Mouse (Mus musculus): ENCODE measurements around the gene Rbck1. TPM values are rescaled to one million over a fixed set of nuclear protein-coding genes. Genes with fewer than 3 reads are reported as not detected.

The Rbck1 gene
- total RNA-seq, 1 experiment = 69.9 TPM

DNA sequence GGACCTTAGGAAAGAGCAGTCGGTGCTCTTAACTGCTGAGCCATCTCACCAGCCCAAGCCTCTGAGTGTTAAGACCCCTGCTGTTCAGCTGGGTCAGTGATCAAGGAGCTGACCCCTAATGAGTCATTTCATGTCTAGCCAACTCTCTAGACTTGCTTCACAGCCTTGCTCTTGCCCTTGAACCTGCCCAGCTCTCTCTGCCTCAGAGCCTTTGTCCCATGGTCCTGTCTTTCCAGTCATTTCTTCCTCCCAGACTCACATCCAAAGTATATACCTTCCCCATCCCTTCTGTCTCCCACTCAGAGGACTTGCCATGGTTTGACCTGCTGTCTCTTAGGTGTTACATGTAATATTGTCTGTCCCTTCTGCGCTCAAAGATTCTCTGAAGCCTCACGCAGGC, 24.8 kb upstream of the Rbck1 start:
- in situ Hi-C loops (cut with MboI; ENCODE audit: low sequenced_read_pairs in 2 of 2, unreplicated experiment in 2 of 2) = no loop called here
- no peak overlapping the region for H3K4me3 ChIP-seq (ENCODE audit: insufficient read depth in 1 of 2, low read depth in 1 of 2, low read length in 2 of 2, poor library complexity in 1 of 2, severe bottlenecking in 1 of 2)
- TF ChIP-seq HCFC1 (IDR thresholded peaks at IDR 0.05; ENCODE audit: borderline replicate concordance, insufficient read depth, low read length) = no peak
- no peak for TF ChIP-seq ZC3H11A (IDR thresholded peaks at IDR 0.05; ENCODE audit: borderline replicate concordance, low read depth, low read length)
- TF ChIP-seq ZNF384 (IDR thresholded peaks at IDR 0.05; ENCODE audit: low read depth, low read length) = no peak
- no peak for TF ChIP-seq MAFK (IDR thresholded peaks at IDR 0.05; ENCODE audit: insufficient read depth, low read depth, low read length)

DNA sequence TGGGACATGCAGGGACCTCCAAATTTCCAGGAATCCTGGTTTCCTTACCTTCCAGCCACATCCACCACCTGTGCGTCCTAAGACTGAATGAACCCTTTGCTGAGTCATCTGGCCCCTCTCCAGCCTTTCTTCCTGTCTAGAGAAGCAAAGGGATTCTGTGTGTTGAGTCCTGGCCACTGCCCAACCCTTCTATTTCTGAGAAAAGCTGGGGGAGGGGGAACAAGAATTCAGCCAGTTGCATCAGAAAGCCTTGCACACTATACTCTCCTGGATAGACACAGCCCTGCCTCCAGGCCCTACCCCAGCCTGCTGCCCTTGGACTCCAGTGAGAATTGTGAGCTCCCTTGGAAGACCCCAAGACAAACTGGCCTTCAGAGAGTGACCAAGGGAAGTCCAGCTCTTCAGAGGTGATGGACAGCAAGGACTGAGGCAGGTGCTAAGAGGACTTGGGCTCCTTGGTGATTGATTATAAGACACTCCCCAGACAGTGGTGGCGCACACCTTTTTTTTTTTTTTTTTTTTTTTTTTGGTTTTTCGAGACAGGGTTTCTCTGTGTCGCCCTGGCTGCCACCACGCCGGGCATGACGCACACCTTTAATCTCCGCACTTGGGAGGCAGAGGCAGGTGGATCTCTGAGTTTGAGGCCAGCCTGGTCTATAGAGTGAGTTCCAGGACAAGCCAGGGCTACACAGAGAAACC, 17.5 kb upstream of the Rbck1 start:
- Histone ChIP-seq H3K36me3 (ENCODE audit: control insufficient read depth, insufficient read depth, low read length, poor library complexity, severe bottlenecking) (no peaks in the 10 kb centered on the region), H3K9me3 (ENCODE audit: control insufficient read depth, insufficient read depth, low read depth, low read length) (no peaks in the 10 kb centered on the region), H3K4me3 (ENCODE audit: insufficient read depth in 1 of 2, low read depth in 1 of 2, low read length in 2 of 2, poor library complexity in 1 of 2, severe bottlenecking in 1 of 2) (peak overlapping the region; percentile 27 to 54), H3K9ac (ENCODE audit: insufficient read depth, low read depth, low read length, poor library complexity, severe bottlenecking) (peak overlapping the region; percentile 81), H3K27ac (ENCODE audit: insufficient read depth, low read depth, low read length, poor library complexity, severe bottlenecking) (peak overlapping the region; percentile 98), H3K4me1 (ENCODE audit: control insufficient read depth in 2 of 2, insufficient read depth in 2 of 2, low read length in 2 of 2, poor library complexity in 1 of 2) (peaks cover 12 to 14% of the 10 kb centered on the region in 2 experiments)
- DNase-seq (ENCODE audit: low read depth, low spot score) = peak; percentile 73
- in situ Hi-C loops (cut with MboI; ENCODE audit: low sequenced_read_pairs in 2 of 2, unreplicated experiment in 2 of 2) = no loop called here
- TF ChIP-seq MAFK (IDR thresholded peaks at IDR 0.05; ENCODE audit: insufficient read depth, low read depth, low read length) = peak; percentile 95
- no peak for TF ChIP-seq CHD2 (IDR thresholded peaks at IDR 0.05; ENCODE audit: low read depth, low read length)
- TF ChIP-seq HCFC1 (IDR thresholded peaks at IDR 0.05; ENCODE audit: borderline replicate concordance, insufficient read depth, low read length) = peak; percentile 40; the same call in 1 of the 2 replicates
- peak; percentile 89 for TF ChIP-seq ZNF384 (IDR thresholded peaks at IDR 0.05; ENCODE audit: low read depth, low read length)

More for the DNA sequence above, 24.8 kb upstream of the Rbck1 start:
- Histone ChIP-seq H3K9me3 (ENCODE audit: control insufficient read depth, insufficient read depth, low read depth, low read length) (no peaks in the 10 kb centered on the region), H3K36me3 (ENCODE audit: control insufficient read depth, insufficient read depth, low read length, poor library complexity, severe bottlenecking) (no peaks in the 10 kb centered on the region), H3K4me1 (ENCODE audit: control insufficient read depth in 2 of 2, insufficient read depth in 2 of 2, low read length in 2 of 2, poor library complexity in 1 of 2) (peaks cover 0 to 20% of the 10 kb centered on the region in 2 experiments; a peak in 1 of 4 replicates), H3K27ac (ENCODE audit: insufficient read depth, low read depth, low read length, poor library complexity, severe bottlenecking) (no peak overlapping the region), H3K9ac (ENCODE audit: insufficient read depth, low read depth, low read length, poor library complexity, severe bottlenecking) (no peak overlapping the region)
- DNase-seq (ENCODE audit: low read depth, low spot score) = no peak

DNA sequence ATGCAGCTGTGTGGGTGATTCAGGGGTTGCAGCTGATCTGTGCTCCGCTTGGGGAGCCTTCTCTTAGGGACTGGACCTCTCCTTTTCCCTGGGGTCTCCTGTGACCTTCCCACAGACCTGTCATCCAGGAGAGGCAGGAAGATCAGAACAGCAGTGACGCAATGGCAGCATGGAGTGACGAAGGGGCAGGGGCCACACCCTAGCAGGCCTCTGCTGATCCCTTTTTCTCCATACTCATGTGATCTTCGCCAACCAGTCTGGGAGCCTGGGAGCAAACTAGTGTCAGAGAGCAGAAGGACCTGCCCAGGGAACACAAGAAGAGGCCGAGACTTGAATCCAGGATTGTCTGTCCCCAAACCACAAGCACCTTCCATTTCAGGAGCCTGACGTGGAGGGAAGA, 16.8 kb upstream of the Rbck1 start:
- DNase-seq (ENCODE audit: low read depth, low spot score) = no peak
- in situ Hi-C loops (cut with MboI; ENCODE audit: low sequenced_read_pairs in 2 of 2, unreplicated experiment in 2 of 2) = no loop called here
- H3K9ac ChIP-seq (ENCODE audit: insufficient read depth, low read depth, low read length, poor library complexity, severe bottlenecking) = peak overlapping the region; percentile 68
- peak overlapping the region; percentile 98 for H3K27ac ChIP-seq (ENCODE audit: insufficient read depth, low read depth, low read length, poor library complexity, severe bottlenecking)
- H3K9me3 ChIP-seq (ENCODE audit: control insufficient read depth, insufficient read depth, low read depth, low read length) = no peaks in the 10 kb centered on the region
- peaks cover 12 to 15% of the 10 kb centered on the region in 2 experiments for H3K4me1 ChIP-seq (ENCODE audit: control insufficient read depth in 2 of 2, insufficient read depth in 2 of 2, low read length in 2 of 2, poor library complexity in 1 of 2)
- TF ChIP-seq ZC3H11A (IDR thresholded peaks at IDR 0.05; ENCODE audit: borderline replicate concordance, low read depth, low read length) (no peak), CHD2 (IDR thresholded peaks at IDR 0.05; ENCODE audit: low read depth, low read length) (no peak), HCFC1 (IDR thresholded peaks at IDR 0.05; ENCODE audit: borderline replicate concordance, insufficient read depth, low read length) (no peak), ZNF384 (IDR thresholded peaks at IDR 0.05; ENCODE audit: low read depth, low read length) (no peak), MAFK (IDR thresholded peaks at IDR 0.05; ENCODE audit: insufficient read depth, low read depth, low read length) (no peak)
- peak overlapping the region; percentile 19 to 54 for H3K4me3 ChIP-seq (ENCODE audit: insufficient read depth in 1 of 2, low read depth in 1 of 2, low read length in 2 of 2, poor library complexity in 1 of 2, severe bottlenecking in 1 of 2)
- H3K36me3 ChIP-seq (ENCODE audit: control insufficient read depth, insufficient read depth, low read length, poor library complexity, severe bottlenecking) = no peaks in the 10 kb centered on the region

DNA sequence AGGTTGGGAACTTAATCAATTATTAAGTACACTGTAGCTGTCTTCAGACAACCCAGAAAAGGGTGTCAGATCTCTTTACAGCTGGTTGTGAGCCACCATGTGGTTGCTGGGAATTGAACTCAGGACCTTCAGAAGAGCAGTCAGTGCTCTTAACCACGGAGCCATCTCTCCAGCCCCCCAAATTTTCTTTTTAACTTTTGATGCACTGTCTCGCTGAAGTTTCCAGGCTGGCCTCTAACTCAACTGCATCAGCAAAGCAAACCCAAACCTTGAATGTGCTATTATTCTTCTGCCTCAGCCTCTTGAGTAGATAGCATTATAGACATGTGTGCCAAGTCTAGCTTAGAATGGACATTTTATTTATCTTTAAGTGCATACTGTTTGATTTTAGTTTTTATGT, 15.3 kb upstream of the Rbck1 start:
- Histone ChIP-seq H3K9me3 (ENCODE audit: control insufficient read depth, insufficient read depth, low read depth, low read length) (no peaks in the 10 kb centered on the region), H3K4me3 (ENCODE audit: insufficient read depth in 1 of 2, low read depth in 1 of 2, low read length in 2 of 2, poor library complexity in 1 of 2, severe bottlenecking in 1 of 2) (no peak overlapping the region), H3K36me3 (ENCODE audit: control insufficient read depth, insufficient read depth, low read length, poor library complexity, severe bottlenecking) (peaks cover 3% of the 10 kb centered on the region; the same call in 1 of the 2 replicates), H3K9ac (ENCODE audit: insufficient read depth, low read depth, low read length, poor library complexity, severe bottlenecking) (peak overlapping the region; percentile 38; the same call in 1 of the 2 replicates), H3K27ac (ENCODE audit: insufficient read depth, low read depth, low read length, poor library complexity, severe bottlenecking) (no peak overlapping the region), H3K4me1 (ENCODE audit: control insufficient read depth in 2 of 2, insufficient read depth in 2 of 2, low read length in 2 of 2, poor library complexity in 1 of 2) (peaks cover 15% of the 10 kb centered on the region in 2 experiments)
- no peak for DNase-seq (ENCODE audit: low read depth, low spot score)
- no peak for TF ChIP-seq MAFK (IDR thresholded peaks at IDR 0.05; ENCODE audit: insufficient read depth, low read depth, low read length)
- no peak for TF ChIP-seq ZNF384 (IDR thresholded peaks at IDR 0.05; ENCODE audit: low read depth, low read length)
- no peak for TF ChIP-seq ZC3H11A (IDR thresholded peaks at IDR 0.05; ENCODE audit: borderline replicate concordance, low read depth, low read length)
- TF ChIP-seq CHD2 (IDR thresholded peaks at IDR 0.05; ENCODE audit: low read depth, low read length) = no peak
- TF ChIP-seq HCFC1 (IDR thresholded peaks at IDR 0.05; ENCODE audit: borderline replicate concordance, insufficient read depth, low read length) = no peak
- in situ Hi-C loops (cut with MboI; ENCODE audit: low sequenced_read_pairs in 2 of 2, unreplicated experiment in 2 of 2) = no loop called here
